Mouse (Mus musculus): ENCODE measurements at regions not wholly inside any gene's neighbourhood (a gene's known extent, or its start where the extent isn't known, plus 50 kb on each side); places are given as distances from the start of the nearest gene placed in this dataset.

DNA sequence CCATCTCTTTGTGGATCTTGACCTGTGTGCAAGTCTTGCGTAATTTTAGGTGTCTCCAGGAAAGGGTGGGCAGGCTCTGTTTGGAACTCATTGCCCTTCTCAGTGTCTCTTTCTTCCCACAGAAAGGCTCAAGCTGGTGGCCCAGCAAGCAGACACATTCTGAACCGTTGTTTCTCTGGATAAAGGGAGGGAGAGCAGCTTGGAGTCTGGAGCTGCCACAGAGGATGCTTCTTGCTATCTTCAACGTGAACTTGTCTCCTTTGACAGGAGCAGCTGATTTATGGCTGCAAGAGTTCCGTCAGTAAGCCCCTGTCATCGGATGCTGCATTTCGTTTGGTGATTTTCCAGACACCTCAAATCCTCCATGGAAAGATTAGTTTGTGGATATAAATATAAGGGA is 254.2 kb upstream of the Gm12728 start:
- Histone ChIP-seq H3K36me3 (ENCODE audit: insufficient read depth, low read length) (no peaks in the 10 kb centered on the region), H3K4me3 (replicated peaks; ENCODE audit: low read length) (no peak overlapping the region), H3K27me3 (ENCODE audit: insufficient read depth, low read length) (no peaks in the 10 kb centered on the region), H3K9me3 (ENCODE audit: low read length) (no peaks in the 10 kb centered on the region), H3K4me1 (replicated peaks; ENCODE audit: low read depth, low read length) (no peaks in the 10 kb centered on the region)
- TF ChIP-seq NANOG (IDR thresholded peaks at IDR 0.05; ENCODE audit: borderline replicate concordance, low read length) (no peak), CTCF (conservative IDR thresholded peaks at IDR 0.05; ENCODE audit: low read length) (no peak), POU5F1 (IDR thresholded peaks at IDR 0.05; ENCODE audit: borderline replicate concordance, low read length) (no peak)

DNA sequence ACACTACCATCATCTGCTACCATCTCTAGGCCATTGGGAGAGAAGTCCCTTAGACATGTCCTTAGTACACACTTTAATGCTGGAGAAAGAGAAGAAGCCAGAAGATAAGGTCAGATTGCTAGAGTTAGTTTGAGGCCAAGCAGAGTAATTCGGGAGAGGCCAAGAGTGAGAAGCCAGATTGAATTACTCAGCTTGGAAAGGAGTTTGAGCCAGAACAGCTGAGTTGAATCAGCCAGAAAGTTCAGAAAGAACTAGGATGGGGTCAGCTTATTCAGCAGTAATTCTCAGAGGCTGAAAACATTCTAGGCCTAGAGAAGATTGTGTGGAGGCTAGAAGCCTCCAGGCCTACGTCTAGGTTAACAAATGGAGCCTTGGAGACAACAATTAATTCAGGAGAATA is 244.2 kb upstream of the Gm12728 start:
- H3K9me3 ChIP-seq (ENCODE audit: low read length): peaks cover 17% of the 10 kb centered on the region
- no peaks in the 10 kb centered on the region for H3K36me3 ChIP-seq (ENCODE audit: insufficient read depth, low read length)
- H3K27me3 ChIP-seq (ENCODE audit: insufficient read depth, low read length): no peaks in the 10 kb centered on the region
- no peaks in the 10 kb centered on the region for H3K4me1 ChIP-seq (replicated peaks; ENCODE audit: low read depth, low read length)
- TF ChIP-seq POU5F1 (IDR thresholded peaks at IDR 0.05; ENCODE audit: borderline replicate concordance, low read length) (no peak), NANOG (IDR thresholded peaks at IDR 0.05; ENCODE audit: borderline replicate concordance, low read length) (no peak), CTCF (conservative IDR thresholded peaks at IDR 0.05; ENCODE audit: low read length) (no peak)
- no peak overlapping the region for H3K4me3 ChIP-seq (replicated peaks; ENCODE audit: low read length)

DNA sequence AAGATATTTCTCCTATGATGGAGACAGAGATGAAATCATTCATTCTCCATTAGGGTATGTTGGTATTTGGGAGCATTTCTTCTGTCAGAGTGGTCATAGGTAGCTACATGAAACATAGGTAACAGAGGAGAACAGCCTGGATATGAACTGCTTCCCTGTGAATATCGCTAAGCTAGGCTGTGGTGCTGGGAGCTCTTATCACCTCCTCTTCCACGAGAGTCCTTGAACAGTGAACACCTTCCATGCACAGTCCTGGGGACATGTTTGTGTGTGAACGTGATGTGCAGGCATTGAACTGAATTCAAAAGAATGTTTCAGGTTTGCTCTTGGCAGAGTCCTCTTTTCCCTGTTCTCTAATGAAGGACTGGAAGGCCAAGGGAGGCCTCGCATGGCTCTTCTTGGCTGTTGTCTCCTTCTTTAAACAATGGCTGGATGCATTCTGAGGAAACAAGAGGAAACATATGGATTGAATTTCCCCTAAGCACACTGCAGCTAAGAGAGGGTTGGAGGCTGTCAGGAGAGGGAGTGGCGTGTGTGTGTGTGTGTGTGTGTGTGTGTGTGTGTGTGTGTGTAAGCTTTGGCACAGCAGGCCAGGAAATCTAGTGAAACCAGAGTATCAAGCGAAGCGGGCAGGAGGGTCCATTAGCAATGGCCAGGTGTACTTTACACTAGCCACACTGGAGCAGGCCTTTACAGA is 239.8 kb upstream of the Gm12728 start:
- Histone ChIP-seq H3K4me1 (replicated peaks; ENCODE audit: low read depth, low read length) (no peaks in the 10 kb centered on the region), H3K9me3 (ENCODE audit: low read length) (peaks cover 9% of the 10 kb centered on the region), H3K4me3 (replicated peaks; ENCODE audit: low read length) (no peak overlapping the region), H3K27me3 (ENCODE audit: insufficient read depth, low read length) (no peaks in the 10 kb centered on the region), H3K36me3 (ENCODE audit: insufficient read depth, low read length) (no peaks in the 10 kb centered on the region)
- TF ChIP-seq CTCF (conservative IDR thresholded peaks at IDR 0.05; ENCODE audit: low read length) (no peak), NANOG (IDR thresholded peaks at IDR 0.05; ENCODE audit: borderline replicate concordance, low read length) (no peak), POU5F1 (IDR thresholded peaks at IDR 0.05; ENCODE audit: borderline replicate concordance, low read length) (no peak)

DNA sequence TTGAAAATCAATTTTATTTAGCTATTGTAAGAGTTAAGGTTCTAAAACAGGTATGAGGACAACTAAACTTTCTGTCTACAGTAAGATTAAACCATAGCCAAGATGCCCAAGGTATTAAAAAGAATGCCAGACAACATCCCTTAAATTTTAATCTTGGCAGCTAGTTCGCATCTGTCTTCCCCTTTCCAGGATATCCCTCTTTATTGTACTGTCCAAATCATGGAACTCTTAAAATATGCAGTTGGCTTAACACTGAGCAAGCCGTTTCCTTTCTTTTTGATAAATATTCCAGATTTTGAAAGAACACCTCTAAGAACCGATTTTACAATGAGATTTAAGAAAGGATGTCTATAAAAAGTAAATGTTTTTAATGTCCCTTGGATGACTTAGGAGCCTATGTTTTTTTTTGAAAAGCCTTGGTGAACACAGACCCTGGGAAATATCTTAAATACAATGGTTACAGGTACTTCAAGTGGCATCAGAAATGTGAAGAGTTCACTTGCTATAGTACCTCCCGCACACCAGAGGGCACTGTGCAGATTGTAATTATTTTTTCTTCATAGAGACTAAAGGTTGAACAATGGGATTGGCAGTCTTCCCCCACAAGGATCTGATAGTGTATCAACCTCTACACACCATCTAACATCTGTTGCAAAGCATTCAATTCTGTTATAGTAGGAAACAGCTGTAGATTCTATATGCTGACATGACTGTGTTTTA is 237.5 kb upstream of the Gm12728 start:
- Histone ChIP-seq H3K4me3 (replicated peaks; ENCODE audit: low read length) (no peak overlapping the region), H3K36me3 (ENCODE audit: insufficient read depth, low read length) (no peaks in the 10 kb centered on the region), H3K9me3 (ENCODE audit: low read length) (no peaks in the 10 kb centered on the region), H3K4me1 (replicated peaks; ENCODE audit: low read depth, low read length) (no peaks in the 10 kb centered on the region), H3K27me3 (ENCODE audit: insufficient read depth, low read length) (no peaks in the 10 kb centered on the region)
- TF ChIP-seq CTCF (conservative IDR thresholded peaks at IDR 0.05; ENCODE audit: low read length) (peak; percentile 44), NANOG (IDR thresholded peaks at IDR 0.05; ENCODE audit: borderline replicate concordance, low read length) (no peak), POU5F1 (IDR thresholded peaks at IDR 0.05; ENCODE audit: borderline replicate concordance, low read length) (no peak)

GRCm38 (mm10) chr4:105554994-105555393 is 234.7 kb upstream of the Gm12728 start:
- Histone ChIP-seq H3K4me3 (replicated peaks; ENCODE audit: low read length) (no peak overlapping the region), H3K9me3 (ENCODE audit: low read length) (no peaks in the 10 kb centered on the region), H3K4me1 (replicated peaks; ENCODE audit: low read depth, low read length) (no peaks in the 10 kb centered on the region), H3K36me3 (ENCODE audit: insufficient read depth, low read length) (no peaks in the 10 kb centered on the region), H3K27me3 (ENCODE audit: insufficient read depth, low read length) (no peaks in the 10 kb centered on the region)
- TF ChIP-seq POU5F1 (IDR thresholded peaks at IDR 0.05; ENCODE audit: borderline replicate concordance, low read length): no peak

- Histone ChIP-seq H3K4me1 (replicated peaks; ENCODE audit: low read depth, low read length) (no peaks in the 10 kb centered on the region), H3K4me3 (replicated peaks; ENCODE audit: low read length) (no peak overlapping the region), H3K27me3 (ENCODE audit: insufficient read depth, low read length) (no peaks in the 10 kb centered on the region), H3K36me3 (ENCODE audit: insufficient read depth, low read length) (no peaks in the 10 kb centered on the region), H3K9me3 (ENCODE audit: low read length) (no peaks in the 10 kb centered on the region)
- no peak for TF ChIP-seq NANOG (IDR thresholded peaks at IDR 0.05; ENCODE audit: borderline replicate concordance, low read length)
- no peak for TF ChIP-seq CTCF (conservative IDR thresholded peaks at IDR 0.05; ENCODE audit: low read length)
- no peak for TF ChIP-seq POU5F1 (IDR thresholded peaks at IDR 0.05; ENCODE audit: borderline replicate concordance, low read length)
These were observed 233.7 kb upstream of the Gm12728 start for GRCm38 (mm10) chr4:105555941-105556340.

- TF ChIP-seq NANOG (IDR thresholded peaks at IDR 0.05; ENCODE audit: borderline replicate concordance, low read length): no peak
- TF ChIP-seq POU5F1 (IDR thresholded peaks at IDR 0.05; ENCODE audit: borderline replicate concordance, low read length): no peak
- TF ChIP-seq CTCF (conservative IDR thresholded peaks at IDR 0.05; ENCODE audit: low read length): no peak
- Histone ChIP-seq H3K36me3 (ENCODE audit: insufficient read depth, low read length) (no peaks in the 10 kb centered on the region), H3K4me1 (replicated peaks; ENCODE audit: low read depth, low read length) (no peaks in the 10 kb centered on the region), H3K9me3 (ENCODE audit: low read length) (no peaks in the 10 kb centered on the region), H3K4me3 (replicated peaks; ENCODE audit: low read length) (no peak overlapping the region), H3K27me3 (ENCODE audit: insufficient read depth, low read length) (no peaks in the 10 kb centered on the region)
These were observed 232.3 kb upstream of the Gm12728 start for GRCm38 (mm10) chr4:105557396-105557795.

DNA sequence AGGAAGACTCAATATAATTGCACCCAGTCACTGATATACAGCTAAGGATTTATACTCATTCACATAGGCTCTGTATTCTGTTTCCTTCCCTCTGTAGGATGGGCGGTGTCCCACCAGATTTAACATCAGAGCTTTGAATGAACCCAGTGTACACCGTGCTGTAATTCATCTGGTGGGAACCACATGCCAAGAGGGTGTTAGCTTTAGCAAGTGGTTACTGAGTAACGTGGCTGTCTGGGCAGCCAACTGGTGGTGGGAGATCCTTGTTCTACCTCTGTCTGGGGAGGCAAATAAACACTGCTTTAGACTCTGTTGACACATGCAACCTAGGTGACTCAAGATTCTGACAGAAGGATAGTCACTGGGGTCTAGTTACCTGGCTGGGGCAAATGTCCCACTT is 229.6 kb upstream of the Gm12728 start:
- TF ChIP-seq CTCF (conservative IDR thresholded peaks at IDR 0.05; ENCODE audit: low read length) (no peak), NANOG (IDR thresholded peaks at IDR 0.05; ENCODE audit: borderline replicate concordance, low read length) (no peak), POU5F1 (IDR thresholded peaks at IDR 0.05; ENCODE audit: borderline replicate concordance, low read length) (no peak)
- Histone ChIP-seq H3K4me3 (replicated peaks; ENCODE audit: low read length) (no peak overlapping the region), H3K4me1 (replicated peaks; ENCODE audit: low read depth, low read length) (no peaks in the 10 kb centered on the region), H3K9me3 (ENCODE audit: low read length) (peaks cover 2% of the 10 kb centered on the region), H3K27me3 (ENCODE audit: insufficient read depth, low read length) (no peaks in the 10 kb centered on the region), H3K36me3 (ENCODE audit: insufficient read depth, low read length) (no peaks in the 10 kb centered on the region)
